ENCODE assay signal across 24 mouse cellular contexts in the genomic region with DNA sequence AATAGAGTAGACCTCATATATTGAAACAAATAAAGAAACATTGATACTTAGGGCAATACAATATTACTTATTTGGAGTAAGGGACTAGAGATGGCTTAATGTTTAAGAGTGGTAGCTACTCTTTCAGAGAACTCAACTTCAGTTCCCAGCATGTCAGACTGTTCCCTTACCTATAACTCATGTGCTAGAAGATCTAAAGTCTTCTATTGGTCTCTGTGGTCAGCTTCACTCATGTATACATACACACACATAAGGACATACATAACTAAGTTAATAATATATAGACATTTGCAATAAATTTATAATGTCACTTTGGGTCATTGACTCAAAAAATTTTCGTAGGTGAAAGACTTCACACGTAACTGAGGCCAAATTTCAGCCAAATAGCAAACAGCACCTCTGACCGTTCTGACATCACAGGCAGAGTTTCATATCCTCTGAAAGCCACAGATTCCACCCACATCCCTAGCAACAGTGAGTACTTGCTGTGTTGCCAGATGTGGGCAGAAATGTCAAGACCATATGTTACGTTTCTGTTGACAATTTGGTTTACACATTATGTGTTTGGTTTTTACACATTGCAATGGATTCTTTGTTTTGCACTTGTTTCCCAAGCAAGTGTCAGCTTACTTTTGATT. TPM values are rescaled to one million over a fixed set of nuclear protein-coding genes. Genes with fewer than 3 reads are reported as not detected.
DNase-seq lines count a peak whose midpoint lies in the region; ATAC-seq and TF ChIP-seq lines count a peak whose summit lies in the region.
"Had no signal": no experiment of that assay in that cellular context is flagged by ENCODE, and none has a peak within 500 bp of the region (broad histone marks: within the 10 kb centered on the region; RNA-seq: fewer than 3 reads in every experiment).

No protein-coding gene starts in this region.

- TF ChIP-seq CTCF in liver, adult 2 months (IDR thresholded peaks at IDR 0.05; ENCODE audit: low read depth, low read length): no peak

- H3K36me3 ChIP-seq in liver, adult 2 months (ENCODE audit: control insufficient read depth, insufficient read depth, low read length): no peaks in the 10 kb centered on the region
- H3K36me3 ChIP-seq in liver, embryonic 12.5 days: no peaks in the 10 kb centered on the region
- H3K36me3 ChIP-seq: liver, embryonic 13.5 days had no signal

- H3K27me3 ChIP-seq in liver, adult 2 months (ENCODE audit: control insufficient read depth, insufficient read depth, low read length): no peaks in the 10 kb centered on the region
- H3K27me3 ChIP-seq in liver, embryonic 12.5 days (replicated peaks): no peaks in the 10 kb centered on the region
- H3K27me3 ChIP-seq: liver, embryonic 13.5 days had no signal

- H3K4me2 ChIP-seq in liver, embryonic 12.5 days: no peak overlapping the region
- H3K4me2 ChIP-seq: liver, embryonic 13.5 days; midbrain, embryonic 11.5 days had no signal

- H3K4me1 ChIP-seq in liver, adult 2 months (ENCODE audit: control insufficient read depth, insufficient read depth, low read length): no peaks in the 10 kb centered on the region
- H3K4me1 ChIP-seq in liver, embryonic 12.5 days: no peaks in the 10 kb centered on the region
- H3K4me1 ChIP-seq: liver, embryonic 13.5 days had no signal

- peak; percentile 13 for DNase-seq in liver, adult 2 months (ENCODE audit: extremely low read depth, low read depth, low spot score)
- peak; percentile 45 to 54 for DNase-seq in CD8-positive naive resting alpha-beta T cell, adult 2 months (ENCODE audit: low read depth in 2 of 2, low spot score in 2 of 2)
- no peak for DNase-seq in urinary bladder, postnatal 10 days (ENCODE audit: low spot score)
- no peak for DNase-seq in Muller cell, postnatal 12 days (ENCODE audit: inconsistent ontology term)
- DNase-seq: adrenal gland, postnatal 10 days; cerebellum, adult 9-11 months; heart, postnatal 10 days; kidney, adult 18-20 months; left cerebral cortex, postnatal 4 days; liver, embryonic 13.5 days; right cerebral cortex, postnatal 25 days had no signal

- H3K79me2 ChIP-seq in liver, adult 2 months (ENCODE audit: control insufficient read depth, insufficient read depth, low read length): no peaks in the 10 kb centered on the region

- H3K4me3 ChIP-seq in liver, adult 2 months (ENCODE audit: insufficient read depth, low read depth, low read length): no peak overlapping the region
- no peak overlapping the region for H3K4me3 ChIP-seq in liver, embryonic 12.5 days
- H3K4me3 ChIP-seq: erythroblast, embryonic 14.5 days; heart, adult 2 months; liver, embryonic 13.5 days had no signal

- TF ChIP-seq POLR2A in liver, adult 2 months (IDR thresholded peaks at IDR 0.05; ENCODE audit: extremely low read depth, insufficient read depth, low read length): no peak

- 71% methylated on average over 4 of the region's 4 CpGs for WGBS in liver, adult 2 months
- 55% methylated on average over 4 of the region's 4 CpGs for WGBS in liver, embryonic 12.5 days (ENCODE audit: insufficient replicate concordance)

- H3K9ac ChIP-seq in liver, adult 2 months (ENCODE audit: low read depth, low read length): no peak overlapping the region
- no peak overlapping the region for H3K9ac ChIP-seq in liver, embryonic 12.5 days
- H3K9ac ChIP-seq: liver, embryonic 13.5 days had no signal

- H3K9me3 ChIP-seq in liver, embryonic 12.5 days (replicated peaks): no peaks in the 10 kb centered on the region
- H3K9me3 ChIP-seq: liver, embryonic 13.5 days had no signal

- no peak for ATAC-seq in liver, embryonic 12.5 days
- peak; percentile 100 for ATAC-seq in granulocyte monocyte progenitor cell, adult 5-6 weeks (replicated peaks; ENCODE audit: poor library complexity, severe bottlenecking)
- ATAC-seq in neutrophil, adult 5-6 weeks (ENCODE audit: extremely low read depth, insufficient number of reproducible peaks, low FRiP score, poor library complexity, severe bottlenecking): peak; percentile 60; the same call in 1 of the 2 replicates
- ATAC-seq: forebrain, embryonic 16.5 days; hindbrain, embryonic 16.5 days had no signal

- no peak overlapping the region for H3K27ac ChIP-seq in liver, adult 2 months (replicated peaks; ENCODE audit: insufficient read depth, low read depth, low read length)
- no peak overlapping the region for H3K27ac ChIP-seq in liver, embryonic 12.5 days
- H3K27ac ChIP-seq: heart, adult 2 months; liver, embryonic 13.5 days had no signal

RNA-seq across cellular contexts. Expression of a gene that starts 6.9 kb away (rescaled TPM):
- total RNA-seq in liver, adult 2 months (2014; rRNA removed): 0.07 and 0.09 TPM in 2 replicates
- not detected in 2 replicates for polyA plus RNA-seq in liver, adult 2 months (2012; rRNA removed)
- polyA plus RNA-seq in liver, embryonic 12.5 days (2016; fragmentation: Nextera tagmentation; extraction: Ambion mirVana): 0.04 TPM in 1 of 2 replicates, not detected in the other
- not detected in 2 replicates for total RNA-seq in granulocyte monocyte progenitor cell, adult 5-6 weeks (2014; fragmentation: Nextera tagmentation)
- total RNA-seq in granulocyte monocyte progenitor cell, adult 5-6 weeks (2017): not detected in 2 replicates
- 1.2 and 1.6 TPM in 2 replicates for total RNA-seq in neutrophil, adult 5-6 weeks (2017)
- total RNA-seq: adrenal gland, postnatal 10 days; gastrocnemius, adult 18-20 months; heart, postnatal 10 days; left cerebral cortex, postnatal 4 days had no signal
- polyA plus RNA-seq: erythroblast, embryonic 14.5 days; forebrain, embryonic 16.5 days; hindbrain, embryonic 16.5 days; liver, embryonic 13.5 days; lung, embryonic 16.5 days; midbrain, embryonic 11.5 days had no signal

RNA-seq across cellular contexts. Expression of a gene that starts 30.2 kb away (rescaled TPM):
- 0.28 TPM in 1 of 2 replicates, not detected in the other for total RNA-seq in liver, adult 2 months (2014; rRNA removed)
- not detected in 2 replicates for polyA plus RNA-seq in liver, adult 2 months (2012; rRNA removed)
- not detected in 2 replicates for polyA plus RNA-seq in liver, embryonic 12.5 days (2016; fragmentation: Nextera tagmentation; extraction: Ambion mirVana)
- not detected in 2 replicates for total RNA-seq in granulocyte monocyte progenitor cell, adult 5-6 weeks (2014; fragmentation: Nextera tagmentation)
- not detected in 2 replicates for total RNA-seq in granulocyte monocyte progenitor cell, adult 5-6 weeks (2017)
- not detected in 2 replicates for total RNA-seq in neutrophil, adult 5-6 weeks (2017)
- total RNA-seq: gastrocnemius, adult 18-20 months; heart, adult 2 months; heart, postnatal 10 days; left cerebral cortex, postnatal 4 days had no signal
- polyA plus RNA-seq: erythroblast, embryonic 14.5 days; forebrain, embryonic 16.5 days; liver, embryonic 13.5 days; lung, embryonic 16.5 days; midbrain, embryonic 11.5 days; stomach, embryonic 16.5 days had no signal

RNA-seq across cellular contexts. Expression of a gene that starts 36.9 kb away (rescaled TPM):
- total RNA-seq in liver, adult 2 months (2014; rRNA removed): not detected in 2 replicates
- not detected in 2 replicates for polyA plus RNA-seq in liver, adult 2 months (2012; rRNA removed)
- not detected in 2 replicates for polyA plus RNA-seq in liver, embryonic 12.5 days (2016; fragmentation: Nextera tagmentation; extraction: Ambion mirVana)
- not detected in 2 replicates for total RNA-seq in granulocyte monocyte progenitor cell, adult 5-6 weeks (2014; fragmentation: Nextera tagmentation)
- total RNA-seq in granulocyte monocyte progenitor cell, adult 5-6 weeks (2017): not detected in 2 replicates
- not detected in 2 replicates for total RNA-seq in neutrophil, adult 5-6 weeks (2017)
- total RNA-seq: adrenal gland, postnatal 10 days; gastrocnemius, adult 18-20 months; heart, adult 2 months; heart, postnatal 10 days; left cerebral cortex, postnatal 4 days had no signal
- polyA plus RNA-seq: erythroblast, embryonic 14.5 days; forebrain, embryonic 16.5 days; heart, adult 2 months; hindbrain, embryonic 16.5 days; large intestine, adult 2 months; liver, embryonic 13.5 days; lung, embryonic 16.5 days; midbrain, embryonic 11.5 days; stomach, embryonic 16.5 days; urinary bladder, adult 2 months had no signal

Comparison
In these comparisons a context has a peak if more than half of its experiments do, and no peak if none do; other contexts are left out.
1. DNase-seq: peak in liver, adult 2 months (single experiment) and CD8-positive naive resting alpha-beta T cell, adult 2 months (2 of 2); none in urinary bladder, postnatal 10 days (single experiment) and Muller cell, postnatal 12 days (single experiment).